Mouse (Mus musculus): ENCODE data around the gene Nlgn3.

DNA sequence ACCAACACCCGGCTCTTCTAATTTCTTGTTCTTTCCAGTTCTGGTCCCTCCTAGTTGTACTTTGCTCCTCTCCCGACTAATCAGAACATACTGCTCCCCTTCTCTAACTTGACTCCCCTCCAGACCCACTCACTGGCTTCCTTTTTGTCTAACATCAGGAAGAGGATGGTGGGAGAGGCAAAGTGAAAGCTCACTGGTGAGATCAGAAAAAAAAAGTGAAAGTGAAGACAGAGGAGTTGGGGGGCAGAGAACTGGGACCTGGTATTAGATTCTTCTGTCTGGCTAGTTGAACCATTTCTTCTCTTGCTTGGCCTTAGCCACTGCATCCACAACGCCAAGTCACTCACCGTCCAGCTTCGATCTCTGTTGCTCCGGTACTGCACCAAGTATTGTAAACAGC lies 32.3 kb upstream of the Nlgn3 start:
- TF ChIP-seq POLR2A (IDR thresholded peaks at IDR 0.05; ENCODE audit: borderline replicate concordance, extremely low read depth, low read depth, low read length), result no peak
- TF ChIP-seq CTCF (IDR thresholded peaks at IDR 0.05; ENCODE audit: insufficient read depth, low read length), result no peak

All from lung, adult 2 months (tissue).